Mouse (Mus musculus) olfactory bulb, adult 2 months (tissue): ENCODE data around the gene Cirbp.

Experiments used
- CTCF ChIP-seq: fragments of 200-500 bp; IDR thresholded peaks from 2 replicates; pipeline ENCODE4 v1.5.1; 2012; ENCODE audit warnings: low read depth, mild to moderate bottlenecking, low read length, moderate library complexity; ENCODE audit not compliant: insufficient read depth
- POLR2A ChIP-seq: fragments of 200-500 bp; IDR thresholded peaks from 2 replicates; pipeline ENCODE4 v1.6.1; 2012; ENCODE audit warnings: mild to moderate bottlenecking, low read depth, low read length, moderate library complexity; ENCODE audit not compliant: insufficient read depth

DNA sequence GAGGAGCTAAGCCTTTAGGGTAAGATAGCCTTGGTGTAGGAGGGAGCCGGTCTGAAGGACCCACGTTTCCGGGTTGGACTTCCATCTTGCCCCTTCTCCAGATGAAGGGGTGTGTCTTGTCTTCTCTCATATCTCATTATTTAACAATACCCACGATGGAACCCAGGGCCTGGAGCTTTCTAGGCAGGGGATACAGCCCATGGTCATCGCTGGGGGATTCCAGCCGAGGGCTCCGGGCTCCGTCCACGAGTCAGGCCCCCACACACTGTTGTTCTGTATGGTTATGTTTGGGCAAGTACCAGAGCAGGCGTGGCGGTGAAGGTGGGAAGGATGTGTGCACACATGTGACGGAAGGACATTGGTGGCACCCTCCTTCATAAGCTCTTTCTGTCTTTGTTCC lies 21.6 kb upstream of the Cirbp start:
- TF ChIP-seq CTCF (no peak), POLR2A (no peak)
